Mouse (Mus musculus) ES-E14 (cell line): ENCODE data around the gene Mylip. TPM values are rescaled to one million over a fixed set of nuclear protein-coding genes. Genes with fewer than 3 reads are reported as not detected.

Experiments used
- DNase-seq: peaks from one replicate; pipeline ENCODE4 v3.0.0-alpha.2; 2013; ENCODE audit warnings: low read depth, low spot score
- H3K27ac ChIP-seq: 2 replicates; pipeline ENCODE4 v1.5.1; 2012; ENCODE audit warnings: low read depth, mild to moderate bottlenecking, low read length, moderate library complexity, mixed read lengths; ENCODE audit not compliant: poor library complexity, insufficient read depth, severe bottlenecking
- H3K36me3 ChIP-seq: 2 replicates; pipeline ENCODE4 v1.6.1; 2012; ENCODE audit warnings: mild to moderate bottlenecking, low read length, moderate library complexity, mixed read lengths; ENCODE audit not compliant: control insufficient read depth, poor library complexity, insufficient read depth, severe bottlenecking
- H3K4me1 ChIP-seq, 2 experiments: fragments of 150-350 bp in 1 of 2; sonication (generic) in 1 of 2; 2 replicates each; pipeline ENCODE4 v1.6.1; 2012; ENCODE audit warnings: low read length in 2 of 2, mild to moderate bottlenecking in 1 of 2, mixed read lengths in 1 of 2; ENCODE audit not compliant: control insufficient read depth in 2 of 2, insufficient read depth in 2 of 2, poor library complexity in 1 of 2
- H3K4me3 ChIP-seq, 2 experiments: fragments of 150-350 bp in 1 of 2; sonication (generic) in 1 of 2; 2 replicates each; pipeline ENCODE4 v1.5.1; 2012; ENCODE audit warnings: low read length in 2 of 2, low read depth in 1 of 2, mild to moderate bottlenecking in 1 of 2, mixed read lengths in 1 of 2; ENCODE audit not compliant: insufficient read depth in 1 of 2, poor library complexity in 1 of 2, severe bottlenecking in 1 of 2
- H3K9ac ChIP-seq: 2 replicates; pipeline ENCODE4 v1.6.1; 2012; ENCODE audit warnings: low read depth, mild to moderate bottlenecking, low read length, mixed read lengths; ENCODE audit not compliant: poor library complexity, insufficient read depth, severe bottlenecking
- H3K9me3 ChIP-seq: fragments of 150-350 bp; sonication (generic); 2 replicates; pipeline ENCODE4 v1.6.1; 2012; ENCODE audit warnings: low read depth, mild to moderate bottlenecking, low read length; ENCODE audit not compliant: control insufficient read depth, insufficient read depth
- CHD2 ChIP-seq: IDR thresholded peaks from 2 replicates; pipeline ENCODE4 v1.6.1; 2014; ENCODE audit warnings: mild to moderate bottlenecking, low read depth, low read length, inconsistent platforms
- HCFC1 ChIP-seq: IDR thresholded peaks from 2 replicates; pipeline ENCODE4 v1.6.1; 2012; ENCODE audit warnings: low read length, inconsistent platforms, borderline replicate concordance; ENCODE audit not compliant: insufficient read depth
- MAFK ChIP-seq: IDR thresholded peaks from 2 replicates; pipeline ENCODE4 v1.6.1; 2014; ENCODE audit warnings: mild to moderate bottlenecking, low read depth, low read length, inconsistent platforms; ENCODE audit not compliant: insufficient read depth
- ZC3H11A ChIP-seq: IDR thresholded peaks from 2 replicates; pipeline ENCODE4 v1.6.1; 2012; ENCODE audit warnings: low read depth, mild to moderate bottlenecking, inconsistent platforms, low read length, borderline replicate concordance
- ZNF384 ChIP-seq: IDR thresholded peaks from 2 replicates; pipeline ENCODE4 v1.6.1; 2012; ENCODE audit warnings: low read depth, low read length, inconsistent platforms
- in situ Hi-C, 2 experiments: fragments of 600-800 bp; cut with MboI; formaldehyde crosslinking; loops; one replicate each; pipeline ENCODE4 v1.15.1; 2025; ENCODE audit warnings: low sequenced_read_pairs in 2 of 2, inconsistent platforms in 1 of 2; ENCODE audit not compliant: unreplicated experiment in 2 of 2
- total RNA-seq: library from RNA; depleted of rRNA; stranded (reverse); fragments of 300-350 nt; gene quantifications from 2 replicates; pipeline ENCODE4 v1.2.3, GENCODE M21; 2012

Gene Mylip
- total RNA-seq, 1 experiment: 2.2 TPM

DNA sequence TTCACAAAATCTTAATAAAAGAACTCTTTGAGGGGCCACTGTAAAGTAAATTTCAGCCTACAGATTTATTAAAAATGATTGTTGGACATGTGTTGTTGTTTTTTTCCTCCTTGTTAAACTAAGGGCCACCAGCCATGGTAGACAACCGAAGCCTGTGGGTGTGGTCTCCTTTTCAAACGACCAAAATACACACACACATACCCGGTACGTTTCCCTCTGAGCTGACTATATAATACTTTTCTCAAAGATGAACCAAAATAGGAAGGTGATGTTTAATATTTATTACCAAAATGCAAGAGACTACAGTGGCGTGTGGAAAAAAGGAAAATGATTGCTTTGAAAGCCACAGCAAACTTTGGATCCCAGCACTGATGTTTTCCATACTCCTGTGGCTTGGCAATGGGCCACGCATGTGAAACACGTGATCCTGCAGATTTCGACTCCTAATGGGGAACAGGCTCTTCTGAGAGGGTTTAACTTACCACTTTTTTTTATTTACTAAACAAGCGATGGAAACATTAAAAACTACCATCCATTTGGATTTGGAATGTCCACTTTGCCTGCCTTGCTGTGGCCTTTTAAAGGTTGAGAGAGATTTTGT, 2.4 kb downstream of the Mylip start:
- no peaks in the 10 kb centered on the region for H3K36me3 ChIP-seq
- in situ Hi-C loops: no loop called here
- H3K27ac ChIP-seq: no peak overlapping the region
- H3K9me3 ChIP-seq: no peaks in the 10 kb centered on the region
- H3K4me3 ChIP-seq: no peak overlapping the region
- H3K4me1 ChIP-seq: peaks cover 2 to 8% of the 10 kb centered on the region in 2 experiments; a peak in 2 of 4 replicates
- no peak overlapping the region for H3K9ac ChIP-seq
- DNase-seq: no peak
- TF ChIP-seq ZC3H11A: no peak
- no peak for TF ChIP-seq HCFC1
- no peak for TF ChIP-seq CHD2
- no peak for TF ChIP-seq ZNF384
- TF ChIP-seq MAFK: no peak

DNA sequence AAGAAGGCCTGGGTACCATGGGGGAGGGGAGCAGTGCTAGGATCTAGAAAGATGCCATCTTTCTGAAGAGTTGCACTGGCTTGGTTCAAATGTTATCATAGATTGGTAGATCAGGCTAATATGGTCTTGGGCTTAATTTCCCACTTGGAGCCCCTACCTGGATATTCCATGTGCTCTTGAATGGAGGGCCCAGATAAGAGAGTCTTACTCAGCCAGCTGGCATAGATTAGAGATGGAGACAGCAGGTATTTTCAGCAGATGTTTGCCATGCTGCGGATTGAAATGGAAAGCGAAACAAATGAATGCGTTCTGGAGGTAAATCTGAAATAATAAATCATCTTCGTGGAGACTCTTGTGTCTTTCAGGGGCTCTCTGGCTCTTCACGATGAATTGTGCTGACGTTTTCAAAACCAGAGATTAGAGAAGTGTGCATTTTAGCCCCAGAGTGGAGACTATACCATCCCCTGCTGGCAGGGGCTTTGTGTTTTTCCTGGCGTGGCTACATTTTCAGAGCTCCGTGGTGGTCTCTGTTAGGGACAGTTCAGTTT, 4.8 kb downstream of the Mylip start:
- Histone ChIP-seq H3K27ac (no peak overlapping the region), H3K4me3 (no peak overlapping the region), H3K4me1 (peaks cover 2 to 8% of the 10 kb centered on the region in 2 experiments; a peak in 2 of 4 replicates), H3K36me3 (no peaks in the 10 kb centered on the region), H3K9me3 (no peaks in the 10 kb centered on the region), H3K9ac (no peak overlapping the region)
- TF ChIP-seq MAFK: no peak
- no peak for TF ChIP-seq CHD2
- TF ChIP-seq ZC3H11A: no peak
- no peak for TF ChIP-seq HCFC1
- no peak for TF ChIP-seq ZNF384
- in situ Hi-C loops: no loop called here
- no peak for DNase-seq

DNA sequence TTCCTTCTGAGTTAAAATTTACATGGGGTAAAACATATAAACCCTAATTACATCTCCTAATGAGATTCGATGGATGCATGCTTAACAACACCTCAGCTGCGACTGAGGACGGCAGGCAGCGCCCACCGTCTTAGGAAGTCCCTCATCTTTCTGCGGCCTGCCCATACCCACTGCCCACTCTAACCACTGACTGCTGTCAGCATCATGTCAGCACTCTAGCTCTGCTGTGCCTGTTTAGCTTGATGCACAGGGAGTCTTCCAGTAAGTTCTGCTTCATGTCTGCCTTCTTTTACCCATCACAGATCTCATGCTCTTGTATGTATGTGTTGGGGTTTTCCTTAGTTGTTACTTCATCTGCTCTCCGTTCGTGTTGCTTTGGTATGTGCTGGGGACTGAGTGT, 7.2 kb downstream of the Mylip start:
- Histone ChIP-seq H3K9me3 (no peaks in the 10 kb centered on the region), H3K36me3 (no peaks in the 10 kb centered on the region; the same call in 1 of the 2 replicates), H3K27ac (no peak overlapping the region), H3K4me3 (no peak overlapping the region), H3K4me1 (peaks cover 0 to 2% of the 10 kb centered on the region in 2 experiments; a peak in 1 of 4 replicates), H3K9ac (no peak overlapping the region)
- DNase-seq: no peak
- in situ Hi-C loops: no loop called here
- TF ChIP-seq ZC3H11A: no peak

DNA sequence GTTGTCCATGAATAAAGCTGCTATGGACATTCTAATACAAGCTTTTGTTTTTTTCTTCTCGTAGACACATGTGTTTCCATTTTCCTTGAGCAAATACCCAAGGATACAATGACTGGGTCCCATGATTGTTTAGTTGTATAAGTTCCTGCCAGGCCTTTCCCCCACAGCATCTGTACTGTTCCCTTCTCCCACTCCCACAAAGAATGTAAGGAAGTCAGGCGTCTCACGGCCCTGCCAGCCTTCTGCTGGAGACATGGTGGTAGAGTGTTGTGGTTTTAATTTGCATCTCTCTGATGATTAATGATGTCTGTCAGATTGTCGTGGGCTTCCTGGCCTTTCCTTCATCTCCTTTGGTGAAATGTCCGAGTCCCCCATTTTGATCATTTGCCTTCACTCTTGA, 7.7 kb downstream of the Mylip start:
- Histone ChIP-seq H3K4me3 (no peak overlapping the region), H3K27ac (no peak overlapping the region), H3K9ac (no peak overlapping the region), H3K4me1 (0 out of 4 replicates have a peak, but pooled peaks cover 0 to 2% of the 10 kb centered on the region in 2 experiments), H3K36me3 (no peaks in the 10 kb centered on the region; the same call in 1 of the 2 replicates), H3K9me3 (no peaks in the 10 kb centered on the region)
- in situ Hi-C loops: no loop called here
- DNase-seq: no peak
- TF ChIP-seq ZNF384 (no peak), MAFK (no peak), CHD2 (no peak), HCFC1 (no peak)
